Mouse (Mus musculus) Patski (cell line): Measurements from ENCODE around the gene Ulk4. TPM values are rescaled to one million over a fixed set of nuclear protein-coding genes. Genes with fewer than 3 reads are reported as not detected.

ENCODE experiments used
- ATAC-seq: fragments of 100-300 bp; one replicate; pipeline ENCODE4 v1.8.0; 2021
- CTCF ChIA-PET: fragments of 350-600 bp; sonication (Branson Sonifier 250); formaldehyde crosslinking; loops from one replicate; lab custom pipeline; 2022; ENCODE audit warnings: inconsistent platforms; lab: Charles Lee
- POLR2A ChIA-PET: fragments of 350-600 bp; sonication (Branson Sonifier 250); formaldehyde crosslinking; loops from one replicate; lab custom pipeline; 2022; ENCODE audit warnings: antibody characterized with exemption, inconsistent platforms; lab: Charles Lee
- DNase-seq: peaks from one replicate; pipeline ENCODE4 v3.0.0-alpha.2; 2011; ENCODE audit warnings: low read depth, low spot score
- H3K27me3 ChIP-seq: fragments of 371-371 bp; one replicate; pipeline ENCODE4 v1.5.1; 2021
- CTCF ChIP-seq: fragments of 100-300 bp; IDR thresholded peaks from one replicate; pipeline ENCODE4 v1.5.1; 2021
- in situ Hi-C: fragments of 300-500 bp; cut with MboI; formaldehyde crosslinking; loops from 3 replicates; pipeline ENCODE4 v1.11.1; 2018; ENCODE audit warnings: low pct_unique_long_range_greater_than_20kb, mixed read lengths
- polyA plus RNA-seq: library from polyadenylated mRNA; unstranded; gene quantifications from one replicate; pipeline ENCODE4 v1.2.3, GENCODE M21; 2021

Gene Ulk4
- polyA plus RNA-seq, 1 experiment from 2014 or later: 6.2 TPM

GRCm38 (mm10) chr9:120948832-120949231, 328.2 kb downstream of the Ulk4 start:
- CTCF ChIA-PET: no interaction called here
- DNase-seq (no peak), ATAC-seq (no peak)
- H3K27me3 ChIP-seq: no peaks in the 10 kb centered on the region
- POLR2A ChIA-PET: interaction anchor here (1.4 kb wide), 1 partner anchor 9 kb away, joined by 3 read pairs; no protein-coding TSS in a partner anchor
- in situ Hi-C loops: loop anchor here (10.0 kb wide), 1 partner anchor 344 kb away; no protein-coding TSS in a partner anchor
- TF ChIP-seq CTCF: no peak

- POLR2A ChIA-PET: no interaction called here
- TF ChIP-seq CTCF: no peak
- DNase-seq (no peak), ATAC-seq (no peak)
- in situ Hi-C loops: loop anchor here (10.0 kb wide), 1 partner anchor 341 kb away; no protein-coding TSS in a partner anchor
- CTCF ChIA-PET: interaction anchor here (1.2 kb wide), 1 partner anchor 10 kb away, joined by 3 read pairs; no protein-coding TSS in a partner anchor
- no peaks in the 10 kb centered on the region for H3K27me3 ChIP-seq
These were observed 330.9 kb downstream of the Ulk4 start for GRCm38 (mm10) chr9:120946131-120946530.

GRCm38 (mm10) chr9:120944211-120944610, 332.8 kb downstream of the Ulk4 start:
- in situ Hi-C loops: loop anchor here (10.0 kb wide), 1 partner anchor 339 kb away; no protein-coding TSS in a partner anchor
- no peaks in the 10 kb centered on the region for H3K27me3 ChIP-seq
- CTCF ChIA-PET: interaction anchor here (1.3 kb wide), 1 partner anchor 28 kb away, joined by 3 read pairs; no protein-coding TSS in a partner anchor
- DNase-seq (no peak), ATAC-seq (no peak)
- TF ChIP-seq CTCF: no peak
- POLR2A ChIA-PET: interaction anchor here (0.5 kb wide), 1 partner anchor 446 kb away, joined by 4 read pairs; no protein-coding TSS in a partner anchor

GRCm38 (mm10) chr9:120943757-120944156, 333.2 kb downstream of the Ulk4 start:
- in situ Hi-C loops: loop anchor here (10.0 kb wide), 1 partner anchor 339 kb away; no protein-coding TSS in a partner anchor
- no peak for ATAC-seq
- no peaks in the 10 kb centered on the region for H3K27me3 ChIP-seq
- ChIA-PET CTCF (interaction anchor here (2.0 kb wide), 1 partner anchor 20 kb away, joined by 6 read pairs; no protein-coding TSS in a partner anchor), POLR2A (no interaction called here)
- DNase-seq: no peak
- no peak for TF ChIP-seq CTCF

GRCm38 (mm10) chr9:120940858-120941257, 336.1 kb downstream of the Ulk4 start:
- no peaks in the 10 kb centered on the region for H3K27me3 ChIP-seq
- ATAC-seq (no peak), DNase-seq (no peak)
- in situ Hi-C loops: loop anchor here (10.0 kb wide), 1 partner anchor 336 kb away; no protein-coding TSS in a partner anchor
- CTCF ChIA-PET: no interaction called here
- TF ChIP-seq CTCF: no peak
- POLR2A ChIA-PET: no interaction called here

DNA sequence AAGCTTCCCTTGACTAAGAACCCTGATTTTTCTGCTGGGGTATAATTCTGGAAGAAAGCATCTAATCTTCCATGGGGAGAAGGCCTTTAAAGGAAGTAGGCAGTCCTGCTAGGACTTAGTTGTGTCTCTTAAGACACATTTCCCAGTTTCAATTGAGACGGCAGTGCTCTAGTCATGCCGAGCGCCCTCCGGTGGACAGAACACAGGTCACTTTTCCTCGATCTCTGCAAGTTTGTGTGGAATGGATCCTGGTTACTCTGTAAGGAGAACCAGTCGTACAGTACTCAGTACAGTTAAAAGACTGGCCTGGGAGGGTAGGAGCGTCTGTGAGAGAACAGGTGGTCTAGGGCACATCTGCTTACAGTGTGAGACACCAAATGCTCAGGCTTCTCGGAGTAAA, 340.6 kb downstream of the Ulk4 start:
- ATAC-seq (no peak), DNase-seq (no peak)
- POLR2A ChIA-PET: no interaction called here
- TF ChIP-seq CTCF: peak; percentile 91
- in situ Hi-C loops: loop anchor here (5.0 kb wide), 1 partner anchor 154 kb away; no protein-coding TSS in a partner anchor
- CTCF ChIA-PET: interaction anchor here (0.7 to 1.4 kb wide), 5 partner anchors 9 to 202 kb away, joined by 3 to 4 read pairs (median 3); no protein-coding TSS in a partner anchor
- H3K27me3 ChIP-seq: no peaks in the 10 kb centered on the region

DNA sequence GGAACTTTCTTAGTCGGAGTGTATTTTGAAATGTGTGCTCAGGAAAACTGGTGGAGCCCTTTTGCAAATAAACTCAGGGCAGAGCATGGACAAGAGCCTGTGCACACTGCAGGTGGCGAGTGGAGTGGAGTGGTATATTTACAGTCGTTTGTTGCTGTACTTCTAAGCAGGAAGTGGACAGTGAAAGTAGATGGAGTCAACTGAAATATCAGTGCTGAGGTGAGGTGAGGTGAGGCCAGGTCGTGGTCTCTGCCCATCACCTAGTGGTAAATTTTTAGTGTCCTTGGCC, 341.4 kb downstream of the Ulk4 start:
- POLR2A ChIA-PET: no interaction called here
- no peak for TF ChIP-seq CTCF
- no peak for DNase-seq
- CTCF ChIA-PET: interaction anchor here (0.7 to 1.4 kb wide), 5 partner anchors 10 to 201 kb away, joined by 3 to 4 read pairs (median 3); no protein-coding TSS in a partner anchor
- no peak for ATAC-seq
- no peaks in the 10 kb centered on the region for H3K27me3 ChIP-seq
- in situ Hi-C loops: loop anchor here (5.0 kb wide), 1 partner anchor 153 kb away; no protein-coding TSS in a partner anchor

DNA sequence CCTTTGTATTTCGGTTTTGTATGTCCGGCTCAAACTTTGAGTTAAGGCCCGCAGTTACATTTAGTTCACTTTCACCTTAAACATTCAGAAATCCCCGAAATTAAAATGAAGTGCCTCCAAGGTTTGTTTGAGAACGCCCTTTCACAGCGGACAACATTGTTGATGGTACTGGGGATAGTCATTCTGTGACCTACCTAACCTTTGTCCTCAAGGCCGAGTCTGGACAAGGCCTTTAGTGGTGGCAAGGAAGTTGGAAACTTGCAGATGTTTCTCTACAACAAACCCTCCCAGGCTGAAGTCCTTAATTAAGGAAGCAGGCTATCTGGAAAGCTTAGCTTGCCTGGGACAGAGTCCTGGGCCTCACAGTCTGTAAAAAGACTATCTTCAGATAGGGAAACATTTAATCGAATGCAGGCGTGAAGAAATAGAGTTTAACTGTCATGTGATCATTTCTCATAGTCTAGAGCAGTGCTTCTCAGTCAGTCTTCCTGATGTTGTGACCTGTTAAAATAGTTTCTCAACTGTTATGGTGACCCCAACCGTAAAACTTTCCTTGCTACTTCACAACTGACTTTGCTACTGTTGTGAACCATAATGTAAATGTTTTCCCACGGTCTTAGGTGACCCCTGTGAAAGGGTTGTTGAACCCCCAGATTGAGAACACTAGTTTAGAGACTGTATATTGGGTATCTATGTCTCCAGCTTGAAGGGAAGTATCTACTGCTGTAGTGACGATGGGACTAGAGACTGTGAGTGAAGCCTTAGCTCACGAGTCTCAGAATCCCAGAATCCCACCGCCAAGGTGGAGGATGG, 342.0 kb downstream of the Ulk4 start:
- POLR2A ChIA-PET: no interaction called here
- H3K27me3 ChIP-seq: no peaks in the 10 kb centered on the region
- DNase-seq (no peak), ATAC-seq (no peak)
- in situ Hi-C loops: loop anchor here (5.0 kb wide), 1 partner anchor 153 kb away; no protein-coding TSS in a partner anchor
- CTCF ChIA-PET: interaction anchor here (0.9 to 1.4 kb wide), 3 partner anchors 30 to 195 kb away, joined by 3 to 4 read pairs (median 4); no protein-coding TSS in a partner anchor
- no peak for TF ChIP-seq CTCF

- TF ChIP-seq CTCF: no peak
These were observed 342.9 kb downstream of the Ulk4 start for GRCm38 (mm10) chr9:120933886-120934758.

DNA sequence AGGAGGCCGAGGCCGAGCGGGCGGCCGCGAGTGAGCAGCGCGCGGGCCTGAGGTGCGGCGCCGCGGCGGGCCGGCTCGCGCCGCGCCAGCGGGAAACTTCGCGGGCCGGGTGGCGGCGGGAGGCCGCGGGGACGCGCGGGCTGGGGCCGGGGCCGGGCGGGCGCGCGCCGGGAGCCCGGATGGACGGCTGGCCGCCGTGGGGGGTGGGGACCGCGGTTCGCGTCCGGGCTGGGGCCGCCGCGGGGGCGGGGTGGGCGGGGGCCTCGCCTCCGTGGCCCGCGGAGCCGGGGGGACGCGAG, 343.5 kb downstream of the Ulk4 start:
- in situ Hi-C loops: no loop called here
- no peaks in the 10 kb centered on the region for H3K27me3 ChIP-seq
- ChIA-PET CTCF (no interaction called here), POLR2A (no interaction called here)
- no peak for ATAC-seq
- no peak for TF ChIP-seq CTCF
- no peak for DNase-seq

More at GRCm38 (mm10) chr9:120933886-120934758, 342.9 kb downstream of the Ulk4 start:
- CTCF ChIA-PET: no interaction called here
- H3K27me3 ChIP-seq: no peaks in the 10 kb centered on the region
- in situ Hi-C loops: no loop called here
- ATAC-seq (no peak), DNase-seq (no peak)
- POLR2A ChIA-PET: no interaction called here
